Mouse (Mus musculus) natural killer cell, adult 2 months (primary cell): ENCODE measurements at regions not wholly inside any gene's neighbourhood (a gene's known extent, or its start where the extent isn't known, plus 50 kb on each side); places are given as distances from the start of the nearest gene placed in this dataset.

ENCODE experiments used
- DNase-seq, 2 experiments: peaks; one replicate each; pipeline ENCODE4 v3.0.0; 2022; ENCODE audit warnings: low spot score in 2 of 2

DNA sequence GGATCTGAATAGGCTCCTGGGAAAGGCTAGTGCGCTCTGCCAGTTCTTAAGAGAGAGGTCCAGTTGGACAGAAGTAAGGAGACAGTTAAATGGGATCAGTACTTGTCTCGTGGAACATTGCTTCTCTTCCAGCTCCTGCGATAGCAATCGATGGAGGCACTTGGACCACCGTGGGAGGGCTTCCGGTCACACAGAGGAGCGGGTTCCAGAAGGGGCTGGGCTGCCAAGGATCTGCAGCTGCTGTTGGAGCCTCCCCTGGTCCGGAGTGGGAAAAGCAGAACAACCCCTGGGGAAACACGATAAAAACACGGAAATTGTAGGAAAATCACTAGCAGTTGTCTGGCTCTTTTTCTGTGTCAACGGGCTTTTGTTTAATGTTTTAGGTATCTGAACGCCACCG, 252.3 kb upstream of the Gm5148 start:
- DNase-seq, result no peak

DNA sequence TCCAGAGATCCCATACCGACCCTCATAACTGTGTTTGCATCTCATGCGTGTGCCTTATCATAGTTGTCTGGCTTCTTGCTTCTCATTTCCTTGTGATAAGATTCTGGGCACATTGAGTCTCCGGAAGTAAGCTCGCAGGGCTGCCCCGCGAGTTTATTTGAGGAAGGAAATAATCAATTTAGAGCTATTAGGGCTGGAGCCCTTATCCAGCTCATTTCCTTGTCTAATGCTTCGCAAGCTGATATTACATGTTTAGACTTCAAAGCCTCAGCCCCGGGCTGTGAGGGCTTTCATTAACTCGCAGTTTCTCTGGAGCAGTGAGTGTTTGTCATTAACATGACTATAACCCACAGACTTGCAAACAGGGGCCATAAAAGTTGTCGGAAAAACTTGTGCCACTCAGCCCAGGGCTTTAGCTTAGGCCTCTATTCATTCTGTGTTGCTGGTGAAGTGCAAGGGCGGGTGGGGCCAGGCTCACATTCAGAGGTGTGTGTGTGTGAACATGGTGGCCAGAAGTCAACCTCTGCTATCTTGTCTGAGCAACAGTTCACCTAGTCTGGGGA, 251.0 kb upstream of the Gm5148 start:
- no peak for DNase-seq

DNA sequence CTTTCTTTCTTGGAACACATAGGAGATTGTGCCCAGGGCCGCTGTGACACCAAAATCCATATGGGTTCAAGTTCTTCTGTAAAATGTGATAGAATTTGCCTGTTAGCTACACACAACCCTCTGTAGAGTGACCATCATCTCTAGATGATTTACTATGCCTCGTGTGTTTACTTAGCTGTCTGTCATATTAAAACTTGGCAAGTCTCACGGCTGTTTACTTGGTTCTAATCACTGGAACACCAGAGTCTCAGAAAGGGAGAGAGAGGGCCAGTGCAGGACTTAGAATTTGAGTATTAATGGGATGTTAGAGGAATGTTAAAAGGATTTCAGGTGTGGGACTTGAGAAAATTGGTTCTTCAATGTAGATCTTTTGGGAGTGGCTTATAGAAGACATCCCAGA, 248.6 kb upstream of the Gm5148 start:
- DNase-seq, result no peak

DNA sequence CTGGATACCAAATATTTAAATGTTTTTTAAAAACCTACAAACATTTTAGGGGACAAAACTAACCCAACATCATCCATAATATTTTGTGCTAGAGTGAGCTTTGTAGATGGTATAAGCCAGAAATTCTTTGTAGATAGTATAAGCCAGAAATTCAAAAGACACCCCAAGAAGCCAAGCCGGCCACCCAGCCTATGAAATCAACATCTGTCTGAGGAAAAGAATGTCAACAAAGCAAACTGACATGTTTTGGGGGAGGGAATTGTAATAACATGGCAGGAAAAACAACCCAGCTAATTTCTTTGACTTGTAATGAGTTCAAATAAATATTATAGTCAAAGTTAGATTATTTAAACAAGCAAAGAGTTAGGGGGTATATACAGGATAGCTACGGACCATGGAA, 246.9 kb upstream of the Gm5148 start:
- no peak for DNase-seq

DNA sequence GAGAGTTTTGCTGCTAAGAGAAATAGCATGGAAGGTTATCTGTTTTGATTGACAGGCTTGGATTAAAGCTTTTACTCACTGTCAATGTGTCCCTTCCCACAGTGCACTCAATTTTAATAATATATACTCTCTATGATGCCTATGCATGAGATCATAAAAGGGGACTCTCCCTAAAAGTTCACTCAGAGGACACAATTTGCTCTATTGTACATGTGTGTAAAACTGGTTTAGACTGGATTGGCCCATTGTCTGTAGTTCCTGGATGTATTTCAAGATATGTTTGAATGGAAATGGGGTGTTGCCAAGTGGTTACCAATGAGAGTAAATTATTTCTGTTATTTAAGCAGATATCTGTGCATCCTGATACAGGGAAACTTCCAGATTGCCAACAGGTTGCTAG, 244.4 kb upstream of the Gm5148 start:
- DNase-seq, result no peak

DNA sequence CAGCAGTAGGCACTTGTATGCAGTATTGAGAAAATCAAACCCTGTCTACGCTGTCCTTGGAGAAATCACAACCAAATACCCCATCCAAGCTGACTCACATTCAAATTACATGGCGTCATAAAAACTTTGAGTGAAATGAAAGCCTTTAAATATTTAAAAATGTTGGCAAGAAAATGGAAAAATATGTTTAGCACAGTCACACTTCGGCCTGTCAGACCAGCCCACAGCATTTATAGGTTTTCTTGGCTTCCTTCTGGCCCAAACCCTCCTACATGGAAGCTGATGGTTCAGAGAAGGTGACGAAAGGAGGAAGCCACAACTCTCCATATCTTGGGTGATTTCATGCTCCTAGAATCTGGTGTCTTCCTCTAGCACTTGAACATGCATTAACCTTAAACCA, 240.9 kb upstream of the Gm5148 start:
- no peak for DNase-seq

DNA sequence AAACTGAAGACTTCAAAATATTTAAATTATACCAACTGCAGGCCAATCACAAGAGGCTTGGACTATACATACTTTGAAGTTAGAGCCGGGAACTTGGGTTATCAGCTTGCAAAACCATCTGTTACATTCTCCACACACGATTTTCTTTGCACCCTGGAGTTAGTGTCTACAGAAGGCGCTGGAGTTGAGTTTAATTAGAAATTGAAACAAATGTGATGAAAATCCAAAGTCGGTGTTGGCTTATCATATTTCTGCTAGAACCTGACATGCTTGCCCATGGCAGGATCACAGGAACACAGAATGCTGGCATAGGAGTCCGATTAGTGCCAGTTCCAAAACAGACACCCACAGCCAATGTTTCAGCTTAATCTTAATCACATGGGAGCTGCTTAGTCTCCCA, 239.8 kb upstream of the Gm5148 start:
- no peak for DNase-seq

DNA sequence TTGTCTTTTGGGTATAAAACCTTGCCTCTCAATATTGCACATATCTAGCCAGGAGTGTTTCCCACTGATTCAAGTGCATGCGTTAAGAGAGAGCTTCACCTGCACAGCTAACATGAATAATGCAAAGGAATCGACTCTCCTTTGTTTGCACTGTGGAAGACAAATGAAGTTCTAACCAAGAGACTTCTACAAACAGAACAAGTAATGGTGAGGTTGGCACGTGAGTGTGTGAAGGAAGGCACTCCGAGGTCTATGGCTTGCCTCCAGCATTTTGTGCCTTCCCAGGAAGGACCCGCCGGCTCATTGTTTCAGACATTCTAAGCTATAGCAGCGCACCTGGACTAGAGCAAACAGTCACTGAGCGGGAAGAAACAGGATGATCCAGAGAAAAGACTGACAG, 238.5 kb upstream of the Gm5148 start:
- DNase-seq, result no peak

DNA sequence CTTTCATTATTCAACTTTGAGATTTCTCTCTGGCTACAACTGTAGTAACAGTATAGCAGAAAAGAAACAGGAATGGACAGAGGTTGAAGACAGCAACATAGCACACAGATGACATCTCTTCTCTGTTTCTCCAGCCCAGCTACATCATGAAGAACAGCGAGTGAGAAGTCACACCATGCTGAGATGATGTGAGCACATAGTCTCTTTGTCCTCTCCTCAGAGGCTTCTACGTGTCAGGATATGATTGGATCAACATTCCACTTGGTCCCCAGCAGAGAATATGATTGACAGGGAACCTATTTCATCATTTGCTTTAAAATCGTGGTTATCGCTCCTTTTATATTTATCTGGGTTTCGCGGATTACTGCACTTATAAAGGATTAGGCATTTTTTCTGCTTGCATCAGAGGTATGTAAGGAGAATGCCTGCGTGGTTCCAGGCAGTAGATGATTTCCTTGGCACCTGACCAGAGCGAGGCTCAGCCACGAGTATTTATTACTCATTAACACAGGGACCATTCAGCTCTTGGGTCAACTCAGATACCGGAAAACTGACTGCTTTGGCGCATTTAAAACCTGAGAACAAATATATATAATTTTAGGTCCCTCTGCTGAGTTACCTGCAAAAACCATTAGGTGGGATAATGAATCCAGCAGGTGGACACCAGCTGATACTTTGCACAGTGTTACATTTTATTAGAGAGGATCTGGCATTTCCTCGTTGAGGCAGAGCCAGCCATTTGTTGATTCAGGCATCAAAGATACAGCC, 237.9 kb upstream of the Gm5148 start:
- DNase-seq, result no peak

DNA sequence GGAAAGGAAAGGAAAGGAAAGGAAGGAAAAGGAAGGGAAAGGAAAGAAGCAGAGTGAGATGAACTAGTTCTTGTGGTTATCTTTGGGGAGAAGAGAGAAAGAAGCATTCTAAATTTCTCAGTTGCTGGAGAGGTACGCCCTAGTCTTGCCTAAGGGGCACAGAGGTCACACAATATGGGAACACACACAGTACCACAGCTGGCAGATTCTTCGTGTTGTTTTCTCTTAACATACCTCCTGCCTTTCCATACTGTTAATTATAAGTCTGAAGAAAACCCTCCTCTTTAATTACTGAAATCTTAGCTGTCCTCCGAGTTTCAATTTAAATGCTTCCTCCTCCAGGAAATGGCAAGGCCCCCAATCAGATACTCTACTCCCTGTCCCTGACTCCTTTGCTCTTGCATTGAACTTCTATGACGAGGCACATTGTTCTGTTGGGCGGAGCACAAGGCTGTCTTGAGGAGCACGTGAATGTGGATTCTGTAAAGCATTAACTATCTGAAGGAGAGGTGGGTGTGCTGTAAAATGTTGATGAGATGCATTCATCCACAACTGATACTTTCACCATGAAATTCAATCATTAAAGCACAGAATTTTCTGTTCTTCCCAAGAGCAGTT, 234.2 kb upstream of the Gm5148 start:
- DNase-seq, result no peak

DNA sequence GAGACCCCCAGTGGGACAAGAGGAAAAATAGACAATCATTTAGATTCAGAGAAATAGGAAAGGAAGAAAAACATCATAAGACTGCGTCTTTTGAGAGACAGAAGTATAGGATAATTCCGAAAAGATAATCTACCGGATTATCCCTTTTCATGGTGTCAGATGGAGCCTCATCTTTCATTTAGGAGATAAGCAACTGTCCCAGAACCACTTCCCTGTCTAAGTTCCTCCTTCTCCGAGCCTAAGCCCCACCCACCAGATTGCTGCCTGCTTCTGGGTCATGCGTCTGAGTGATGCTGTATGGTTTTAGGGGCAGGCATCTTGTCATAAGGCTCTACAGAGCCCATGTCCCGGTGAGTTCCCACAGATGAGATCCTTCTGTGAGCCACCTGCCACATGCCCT, 232.3 kb upstream of the Gm5148 start:
- no peak for DNase-seq

DNA sequence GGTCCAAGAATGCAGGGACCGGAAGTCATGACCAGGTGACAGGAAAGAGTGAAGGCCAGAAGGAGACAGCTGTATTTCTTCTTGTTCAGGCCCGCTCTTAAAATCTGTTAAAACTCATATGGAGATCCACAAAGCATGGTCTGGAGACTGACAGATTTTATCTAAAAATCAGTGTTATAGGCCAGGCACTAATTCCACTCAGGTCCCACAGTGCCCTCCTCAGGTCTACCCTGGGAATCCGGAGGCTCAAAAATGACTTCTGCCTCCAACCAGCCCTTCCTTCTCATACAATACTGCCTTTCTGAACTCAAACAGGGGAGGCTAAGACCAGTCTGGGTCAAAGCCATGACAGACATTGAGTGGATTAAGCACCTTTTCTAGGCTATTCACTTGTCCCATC, 228.6 kb upstream of the Gm5148 start:
- DNase-seq, result no peak

DNA sequence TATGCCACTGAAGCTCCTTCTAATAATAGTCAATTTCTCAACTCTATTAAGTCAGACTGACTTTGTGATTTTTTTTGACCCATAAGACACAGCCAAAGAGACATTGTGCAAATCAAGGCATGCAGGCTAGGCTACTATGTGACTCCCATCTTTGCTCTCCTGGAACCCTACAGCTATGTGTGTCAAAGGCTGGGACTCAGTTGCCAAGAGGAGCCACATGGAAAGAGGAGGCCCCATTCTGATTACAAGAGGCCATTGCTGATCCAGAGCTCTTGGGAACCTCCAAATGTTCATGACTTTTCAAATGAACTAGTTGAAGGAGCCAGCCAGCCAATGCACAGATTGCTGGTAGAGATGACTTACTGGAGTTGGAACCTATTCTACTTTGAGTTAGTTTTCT, 228.0 kb upstream of the Gm5148 start:
- no peak for DNase-seq

DNA sequence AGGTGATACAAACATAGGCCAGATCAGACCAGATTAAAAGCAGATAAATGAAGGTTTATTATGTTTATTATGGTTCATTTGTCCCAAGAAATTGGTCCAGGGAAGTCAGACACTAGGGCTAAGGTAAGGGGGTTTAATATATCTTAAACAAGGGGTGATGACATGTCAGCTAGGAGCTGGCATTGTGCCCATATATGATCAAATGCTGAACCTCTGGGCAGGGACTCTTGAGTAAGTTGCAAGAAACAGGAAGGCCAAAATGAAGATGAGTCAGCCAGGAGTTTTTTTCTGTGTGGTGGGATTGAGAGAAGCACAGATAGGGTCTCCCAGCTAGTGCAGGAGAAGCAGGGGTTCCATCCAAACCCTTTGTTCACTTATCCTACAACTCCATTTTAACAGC, 219.4 kb upstream of the Gm5148 start:
- DNase-seq, result no peak

DNA sequence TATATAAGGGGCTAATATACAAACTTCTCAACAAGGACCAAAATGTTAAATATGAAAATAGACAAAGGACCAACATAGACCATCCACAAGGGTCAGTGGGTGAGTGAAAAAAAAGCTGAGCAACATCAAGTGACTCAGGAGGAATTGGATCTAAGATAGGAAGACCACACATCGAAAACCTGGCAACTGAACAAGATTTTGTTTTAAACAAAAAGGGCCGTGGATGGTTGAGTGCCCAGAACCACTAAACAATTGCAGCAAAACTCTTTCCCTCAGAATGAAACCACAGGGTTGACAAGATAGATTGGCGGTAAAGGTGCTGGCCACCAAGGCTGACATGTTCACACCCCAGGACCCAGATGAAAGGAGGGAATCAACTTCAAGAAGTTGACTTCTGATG, 215.7 kb upstream of the Gm5148 start:
- peak; percentile 11 to 30 for DNase-seq

DNA sequence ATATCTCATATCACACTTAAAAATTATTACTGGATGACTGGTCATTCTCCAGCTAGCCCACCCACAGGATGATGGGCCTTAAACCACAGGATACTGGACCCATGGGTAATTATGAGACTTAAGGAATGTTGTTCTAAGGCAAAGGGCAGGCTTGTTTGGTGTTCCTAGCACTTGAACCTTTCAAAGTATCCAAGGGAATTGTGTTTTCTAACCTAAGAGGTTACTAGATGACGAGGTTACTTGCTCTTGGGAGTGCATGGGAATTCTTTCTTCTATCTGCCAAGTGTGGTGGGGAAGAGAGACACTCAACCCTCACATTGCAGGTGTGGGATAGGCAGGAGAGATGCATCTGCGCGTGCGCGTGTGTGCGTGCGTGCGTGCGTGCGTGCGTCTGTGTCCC, 214.6 kb upstream of the Gm5148 start:
- no peak for DNase-seq

DNA sequence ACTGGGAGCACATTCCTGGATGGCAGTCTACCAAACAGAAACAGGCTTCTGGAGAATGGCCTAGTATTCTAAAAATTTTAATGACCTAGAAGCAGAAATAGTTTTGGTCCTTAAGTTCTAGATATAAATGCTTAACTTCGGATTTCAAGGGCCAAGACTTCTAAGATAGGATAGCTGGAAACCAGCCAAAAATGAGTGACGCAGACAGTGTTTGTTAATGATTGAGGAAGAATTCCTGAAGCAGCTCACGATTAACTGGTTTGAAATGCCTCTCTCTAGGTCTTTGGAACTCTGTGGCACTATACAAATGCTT, 213.9 kb upstream of the Gm5148 start:
- no peak for DNase-seq

DNA sequence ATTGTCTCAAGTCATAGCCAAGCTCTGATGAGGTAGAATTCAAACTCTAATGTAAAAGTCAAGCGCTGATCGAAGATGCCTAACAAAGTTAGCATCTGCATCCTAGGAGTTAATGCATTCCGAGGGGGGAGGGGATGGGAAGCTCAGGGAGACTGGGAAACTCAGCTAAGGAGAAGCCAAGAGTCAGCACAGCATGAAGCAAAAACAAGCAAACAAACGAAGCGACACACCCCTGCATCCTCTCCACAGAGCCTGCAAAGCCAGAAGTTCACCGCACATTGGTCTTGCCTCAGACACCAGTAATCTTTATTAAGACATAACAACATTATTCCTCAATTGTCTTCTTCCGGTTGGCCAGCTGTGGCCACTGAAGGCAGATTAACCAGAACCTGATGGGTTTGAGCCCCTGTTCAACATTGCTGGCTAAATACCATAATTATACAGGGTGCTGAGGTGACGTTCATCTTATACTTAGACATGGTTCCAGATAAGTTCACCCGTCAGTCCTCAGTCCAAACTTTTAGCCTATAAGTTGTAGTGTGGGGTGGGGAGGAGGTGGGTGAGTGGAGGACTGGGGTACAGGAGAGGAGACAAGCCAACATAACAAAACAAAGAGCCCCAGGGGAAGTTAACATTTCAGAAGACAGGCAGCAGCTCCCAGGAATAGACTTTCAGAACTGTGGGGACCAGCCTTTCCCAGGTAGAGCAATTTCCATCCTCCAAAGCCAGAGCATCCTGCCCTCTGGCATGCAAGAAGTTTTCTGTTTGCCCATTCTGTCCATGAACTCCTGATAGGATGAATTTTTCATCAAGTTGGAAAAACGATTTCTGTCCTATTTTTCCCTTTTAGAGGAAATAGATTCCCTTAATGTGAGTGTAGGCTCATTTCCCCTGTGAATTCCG, 213.3 kb upstream of the Gm5148 start:
- DNase-seq, result no peak

DNA sequence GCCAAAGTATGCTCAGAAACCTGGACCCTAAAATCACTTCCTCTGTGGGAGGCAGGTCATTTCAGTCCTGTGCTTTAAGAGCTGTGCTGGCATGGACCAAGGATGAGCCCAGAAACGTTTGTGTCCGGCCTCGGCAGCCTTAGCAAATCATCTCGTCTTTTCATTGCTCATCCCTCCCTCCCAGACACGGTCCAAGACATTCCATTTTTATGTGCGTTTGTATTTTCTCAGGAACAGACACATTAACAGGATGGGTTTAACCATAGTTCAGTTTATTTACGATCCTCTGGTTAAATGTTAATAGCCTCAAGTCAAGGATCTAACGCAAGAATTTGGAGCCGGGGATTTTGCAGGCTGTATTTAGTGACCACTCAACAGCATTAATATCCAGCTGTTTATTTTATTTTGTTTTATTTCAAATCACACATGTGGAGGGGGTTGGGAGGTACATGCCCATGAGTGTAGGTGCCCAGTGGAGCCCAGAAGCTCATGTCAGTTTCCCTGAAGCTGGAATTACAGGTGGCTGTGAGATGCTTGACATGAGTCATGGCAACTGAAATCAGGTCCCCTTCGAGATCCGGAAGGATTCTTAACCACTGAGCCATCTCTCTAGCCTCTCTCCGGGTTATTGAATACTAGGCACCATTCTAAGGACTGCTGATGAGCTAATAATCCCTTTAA, 212.1 kb upstream of the Gm5148 start:
- DNase-seq, result no peak

DNA sequence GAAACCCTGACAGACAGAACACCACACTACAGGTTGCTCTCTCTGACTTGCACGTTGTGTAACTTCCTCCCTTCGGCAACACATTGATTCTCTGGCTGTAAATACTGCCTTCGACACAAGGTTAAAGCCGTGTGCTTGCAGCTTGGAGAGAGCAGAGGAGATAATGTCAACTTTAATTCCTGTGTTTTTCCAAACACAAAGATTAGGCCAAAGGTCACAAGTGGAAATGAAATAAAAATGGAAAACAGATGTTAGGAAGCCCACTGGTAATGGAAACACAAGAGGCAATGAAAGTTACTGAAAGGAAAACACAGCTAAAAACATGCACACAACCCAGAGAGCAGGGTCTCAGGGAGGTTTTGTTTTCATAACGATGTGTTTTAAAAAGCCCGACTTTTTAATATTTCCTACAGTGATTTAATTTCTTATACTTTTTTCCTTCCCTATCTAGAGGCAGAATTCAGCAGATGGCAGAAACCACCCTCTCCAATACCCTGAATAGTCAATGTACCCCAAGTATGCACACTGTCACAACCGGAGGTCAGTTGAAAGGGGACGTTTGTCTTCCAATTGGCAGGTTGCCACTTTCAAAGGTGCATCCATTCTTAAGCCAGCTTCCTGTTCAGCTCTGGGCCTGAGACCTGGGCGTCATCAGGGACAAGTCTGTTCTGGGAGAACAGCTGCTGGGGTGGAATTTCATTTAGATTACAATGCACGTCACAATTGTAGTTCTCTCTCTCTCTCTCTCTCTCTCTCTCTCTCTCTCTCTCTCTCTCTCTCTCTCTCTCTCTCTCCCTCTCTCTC, 210.8 kb upstream of the Gm5148 start:
- DNase-seq, result no peak

DNA sequence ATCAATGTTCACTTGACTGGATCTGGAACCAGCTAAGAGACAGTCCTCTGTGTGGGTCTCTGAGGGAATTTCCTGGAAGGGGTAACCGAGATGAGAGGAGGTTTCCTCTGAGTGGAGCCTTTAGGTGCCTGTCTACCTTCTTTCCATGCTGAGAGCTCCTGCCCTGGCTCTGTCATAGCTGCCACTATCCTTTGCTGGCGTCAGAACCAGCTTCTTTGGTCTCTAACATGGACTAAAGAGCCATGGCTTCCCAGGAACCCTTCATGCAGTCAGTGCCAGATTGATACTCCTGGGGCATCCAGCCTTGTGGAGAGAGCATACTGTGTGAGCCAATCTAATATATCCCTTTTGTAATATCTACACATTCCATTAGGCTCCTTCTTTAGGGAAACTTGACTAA, 209.9 kb upstream of the Gm5148 start:
- DNase-seq, result no peak
